Mouse (Mus musculus) brain, embryonic 14.5 days (tissue): Measurements from ENCODE around the gene Coq8b.

Experiments
- CTCF ChIP-seq: fragments of 200-500 bp; IDR thresholded peaks from 2 replicates; pipeline ENCODE4 v1.5.1; 2012; ENCODE audit warnings: inconsistent platforms, mild to moderate bottlenecking, moderate library complexity, borderline replicate concordance; ENCODE audit not compliant: insufficient read depth, insufficient read length; ENCODE audit errors: extremely low read depth
- POLR2A ChIP-seq: fragments of 200-500 bp; IDR thresholded peaks from 2 replicates; pipeline ENCODE4 v1.6.1; 2012; ENCODE audit warnings: mild to moderate bottlenecking, inconsistent platforms, borderline replicate concordance; ENCODE audit not compliant: poor library complexity, insufficient read depth, insufficient read length, severe bottlenecking; ENCODE audit errors: extremely low read depth

- TF ChIP-seq CTCF: no peak
- no peak for TF ChIP-seq POLR2A
Observed at GRCm38 (mm10) chr7:27192434-27192833, 40.4 kb upstream of the Coq8b start.
